Mouse (Mus musculus) kidney, adult 8-10 months (tissue): Measurements from ENCODE around the gene Tas2r114.

Experiments
- DNase-seq, 2 experiments: peaks; one replicate each; pipeline ENCODE4 v3.0.0; 2022

Gene Tas2r114

GRCm38 (mm10) chr6:131689963-131690362, at the start of gene Tas2r114:
Tas2r114 (minus strand) TSS chr6:131690063.
- DNase-seq, result no peak

GRCm38 (mm10) chr6:131712803-131713202, 22.9 kb upstream of the Tas2r114 start:
- DNase-seq, result peak in 1 of 2 experiments; percentile 3

- no peak for DNase-seq
These were observed 2.5 kb downstream of the Tas2r114 start, which contains the start of gene Tas2r105 for GRCm38 (mm10) chr6:131687395-131687794. Tas2r105 (minus strand) TSS chr6:131687495.

GRCm38 (mm10) chr6:131685644-131686043, 4.2 kb downstream of the Tas2r114 start, which contains the start of gene Tas2r104:
Tas2r104 (minus strand) TSS chr6:131685744.
- no peak for DNase-seq

- DNase-seq, result no peak
These were observed 11.1 kb downstream of the Tas2r114 start, which contains the start of gene Tas2r106 for GRCm38 (mm10) chr6:131678786-131679185. Tas2r106 (minus strand) TSS chr6:131678886.

- DNase-seq, result no peak
These were observed 29.8 kb downstream of the Tas2r114 start, which contains the start of gene Tas2r107 for GRCm38 (mm10) chr6:131660049-131660448. Tas2r107 (minus strand) TSS chr6:131660149.
